Mouse (Mus musculus) lung, embryonic 16.5 days (tissue): Measurements from ENCODE around the gene Elmo1. TPM values are rescaled to one million over a fixed set of nuclear protein-coding genes. Genes with fewer than 3 reads are reported as not detected.

Experiments used
- ATAC-seq: fragments of 200-750 bp; cut with Nextera tagmentation; 2 replicates; pipeline ENCODE4 v1.8.0; 2017; ENCODE audit warnings: low read depth, mild to moderate bottlenecking, moderate library complexity
- H3K27ac ChIP-seq: fragments of 300-500 bp; sonication (generic); 2 replicates; pipeline ENCODE4 v1.5.1; 2014; ENCODE audit warnings: mild to moderate bottlenecking, control low read depth, low read length
- H3K27me3 ChIP-seq: fragments of 300-500 bp; sonication (generic); 2 replicates; pipeline ENCODE4 v1.6.1; 2014; ENCODE audit warnings: low read depth, low read length, mixed read lengths; ENCODE audit not compliant: control insufficient read depth, insufficient read depth
- H3K36me3 ChIP-seq: fragments of 300-500 bp; sonication (generic); 2 replicates; pipeline ENCODE4 v1.6.1; 2014; ENCODE audit warnings: low read length; ENCODE audit not compliant: control insufficient read depth, insufficient read depth
- H3K4me1 ChIP-seq: fragments of 300-500 bp; sonication (generic); replicated peaks from 2 replicates; pipeline ENCODE4 v1.6.1; 2014; ENCODE audit warnings: low read length, mixed read lengths; ENCODE audit not compliant: control insufficient read depth, insufficient read depth
- H3K4me2 ChIP-seq: fragments of 300-500 bp; sonication (generic); 2 replicates; pipeline ENCODE4 v1.6.1; 2014; ENCODE audit warnings: low read depth, low read length, control low read depth
- H3K4me3 ChIP-seq: fragments of 300-500 bp; sonication (generic); 2 replicates; pipeline ENCODE4 v1.5.1; 2014; ENCODE audit warnings: mild to moderate bottlenecking, low read length, control low read depth
- H3K9ac ChIP-seq: fragments of 300-500 bp; sonication (generic); 2 replicates; pipeline ENCODE4 v1.6.1; 2014; ENCODE audit warnings: low read length, control low read depth
- H3K9me3 ChIP-seq: fragments of 300-500 bp; sonication (generic); 2 replicates; pipeline ENCODE4 v1.6.1; 2016; ENCODE audit warnings: low read length; ENCODE audit not compliant: control insufficient read depth
- WGBS: fragments of 180-500 bp; shearing (Covaris S2); extraction: QIAGEN DNeasy Blood & Tissue Kit; methylation state at CpG from one replicate; pipeline ENCODE4 v1.1.7; 2014; 5-methylcytosine and 5-hydroxymethylcytosine counted together
- polyA plus RNA-seq: library from polyadenylated mRNA; unstranded; fragments of >200 nt; fragmentation: Nextera tagmentation; extraction: Ambion mirVana; gene quantifications from 2 replicates; pipeline ENCODE4 v1.2.1, GENCODE M21; 2015

The Elmo1 gene
- polyA plus RNA-seq, 1 experiment from 2014 or later, result 44.3 TPM

GRCm38 (mm10) chr13:20342881-20343280 lies 252.5 kb downstream of the Elmo1 start:
- H3K9ac ChIP-seq, result no peak overlapping the region
- ATAC-seq, result no peak
- no peaks in the 10 kb centered on the region for H3K4me1 ChIP-seq
- no peaks in the 10 kb centered on the region for H3K27me3 ChIP-seq
- H3K4me3 ChIP-seq, result no peak overlapping the region
- peaks cover 6% of the 10 kb centered on the region; the same call in 1 of the 2 replicates for H3K36me3 ChIP-seq
- H3K9me3 ChIP-seq, result no peaks in the 10 kb centered on the region
- no peak overlapping the region for H3K4me2 ChIP-seq
- 89% methylated on average over 3 of the region's 3 CpGs for WGBS
- H3K27ac ChIP-seq, result no peak overlapping the region

DNA sequence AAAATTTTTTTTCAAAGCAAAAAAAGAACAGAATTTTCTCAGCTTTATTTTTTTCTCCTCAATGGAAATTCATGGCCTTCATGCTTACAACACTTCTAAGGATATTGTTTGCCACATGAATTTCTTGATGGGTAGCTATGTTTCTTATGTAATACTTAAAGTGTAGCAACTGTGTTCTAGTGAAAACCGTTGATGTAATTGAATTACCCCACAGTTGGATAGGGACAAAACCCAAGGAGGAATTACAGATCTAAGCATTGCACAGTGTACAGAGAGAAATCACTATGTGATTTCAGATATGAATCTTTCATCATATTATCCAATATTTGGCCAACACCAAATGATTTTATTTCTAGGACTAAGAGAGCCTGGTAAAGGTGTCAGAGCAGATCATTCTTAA lies 259.4 kb downstream of the Elmo1 start:
- Histone ChIP-seq H3K9me3 (no peaks in the 10 kb centered on the region), H3K9ac (no peak overlapping the region), H3K4me1 (no peaks in the 10 kb centered on the region), H3K4me3 (no peak overlapping the region), H3K36me3 (no peaks in the 10 kb centered on the region), H3K4me2 (no peak overlapping the region), H3K27me3 (no peaks in the 10 kb centered on the region), H3K27ac (no peak overlapping the region)
- ATAC-seq, result no peak
- 86% methylated on average over 1 of the region's 1 CpGs for WGBS

- Histone ChIP-seq H3K9me3 (no peaks in the 10 kb centered on the region), H3K4me1 (no peaks in the 10 kb centered on the region), H3K27ac (no peak overlapping the region), H3K9ac (no peak overlapping the region), H3K27me3 (no peaks in the 10 kb centered on the region), H3K36me3 (no peaks in the 10 kb centered on the region), H3K4me2 (no peak overlapping the region), H3K4me3 (no peak overlapping the region)
- 98% methylated on average over 2 of the region's 2 CpGs for WGBS
- ATAC-seq, result no peak
These were observed 262.2 kb downstream of the Elmo1 start for GRCm38 (mm10) chr13:20352631-20353030.

- Histone ChIP-seq H3K4me3 (no peak overlapping the region), H3K27ac (no peak overlapping the region), H3K9me3 (no peaks in the 10 kb centered on the region), H3K4me1 (no peaks in the 10 kb centered on the region), H3K4me2 (no peak overlapping the region), H3K27me3 (no peaks in the 10 kb centered on the region), H3K9ac (no peak overlapping the region), H3K36me3 (no peaks in the 10 kb centered on the region)
- 37% methylated on average over 10 of the region's 10 CpGs for WGBS
- no peak for ATAC-seq
These were observed 263.6 kb downstream of the Elmo1 start for GRCm38 (mm10) chr13:20353862-20354603.

- Histone ChIP-seq H3K4me2 (no peak overlapping the region), H3K36me3 (no peaks in the 10 kb centered on the region), H3K9me3 (peaks cover under 1% of the 10 kb centered on the region), H3K9ac (no peak overlapping the region), H3K27me3 (no peaks in the 10 kb centered on the region), H3K27ac (no peak overlapping the region), H3K4me3 (no peak overlapping the region), H3K4me1 (no peaks in the 10 kb centered on the region)
- no peak for ATAC-seq
- 75% methylated on average over 5 of the region's 5 CpGs for WGBS
These were observed 264.2 kb downstream of the Elmo1 start for GRCm38 (mm10) chr13:20354604-20354999.

DNA sequence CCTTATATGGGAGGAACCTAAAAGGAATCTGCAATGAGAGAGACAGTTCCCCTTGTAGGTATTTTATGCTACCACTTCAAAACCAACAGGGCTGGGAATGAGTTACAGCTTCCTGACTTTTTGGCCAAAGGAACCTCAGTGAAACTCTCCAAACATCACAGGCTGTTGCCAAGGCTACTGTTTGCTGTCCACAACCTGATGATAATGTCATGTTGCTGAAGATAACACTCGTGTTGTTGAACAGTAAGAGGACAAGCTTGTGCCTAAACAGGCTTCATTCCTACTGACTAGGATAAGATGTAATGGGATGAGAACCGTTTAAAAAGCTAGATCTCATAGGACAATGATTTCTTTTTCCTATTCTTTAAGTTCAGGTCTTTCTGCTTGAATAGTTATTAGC lies 272.1 kb downstream of the Elmo1 start:
- no peak overlapping the region for H3K4me3 ChIP-seq

DNA sequence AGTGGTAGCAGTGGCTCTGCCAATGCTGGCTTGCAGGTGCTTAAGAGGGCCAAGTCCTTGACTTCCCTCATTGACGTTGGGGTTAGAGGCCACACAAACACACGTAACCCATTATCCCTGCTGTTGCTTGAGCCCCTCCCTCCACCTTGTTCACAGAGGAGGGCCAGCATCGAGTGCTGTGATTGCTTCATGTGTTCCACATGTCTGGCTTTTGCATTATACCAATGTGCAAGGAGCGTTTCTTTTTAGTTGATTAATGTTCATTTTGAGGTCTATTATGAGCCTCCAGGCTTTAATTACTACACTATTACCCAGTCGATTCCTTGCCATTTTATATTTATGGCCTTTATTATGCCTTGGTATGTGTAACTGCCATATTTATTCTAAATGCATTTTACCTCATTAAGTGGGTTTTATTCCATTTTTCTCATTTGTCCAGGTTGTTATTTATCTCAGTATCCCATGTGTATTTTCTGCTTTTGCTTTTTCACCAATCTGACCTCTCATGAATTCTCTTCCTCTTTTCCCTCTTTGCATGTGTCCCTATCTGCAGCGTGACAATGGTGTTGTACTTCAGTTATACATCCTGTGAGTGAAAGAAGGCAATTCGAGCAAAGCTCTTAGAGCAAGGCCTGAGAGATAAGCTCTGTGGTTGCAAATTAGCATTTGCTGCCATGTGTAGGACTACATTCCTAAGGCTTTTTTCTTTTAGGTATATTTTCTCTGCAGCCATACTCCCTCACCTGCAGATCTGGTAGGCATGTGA lies 275.6 kb downstream of the Elmo1 start:
- Histone ChIP-seq H3K27me3 (no peaks in the 10 kb centered on the region), H3K27ac (no peak overlapping the region), H3K36me3 (no peaks in the 10 kb centered on the region), H3K4me3 (no peak overlapping the region), H3K9ac (no peak overlapping the region), H3K4me1 (no peaks in the 10 kb centered on the region), H3K9me3 (no peaks in the 10 kb centered on the region), H3K4me2 (no peak overlapping the region)
- 59% methylated on average over 7 of the region's 7 CpGs for WGBS
- no peak for ATAC-seq

More for the DNA sequence above, 272.1 kb downstream of the Elmo1 start:
- no peaks in the 10 kb centered on the region for H3K4me1 ChIP-seq
- no peak overlapping the region for H3K4me2 ChIP-seq
- H3K36me3 ChIP-seq, result peaks cover 8% of the 10 kb centered on the region
- H3K27ac ChIP-seq, result no peak overlapping the region
- ATAC-seq, result no peak
- no peak overlapping the region for H3K9ac ChIP-seq
- H3K9me3 ChIP-seq, result peaks cover 11% of the 10 kb centered on the region
- 44% methylated on average over 2 of the region's 2 CpGs for WGBS
- H3K27me3 ChIP-seq, result no peaks in the 10 kb centered on the region

- H3K9me3 ChIP-seq, result no peaks in the 10 kb centered on the region
- no peak overlapping the region for H3K4me3 ChIP-seq
- no peak for ATAC-seq
- WGBS, result 92% methylated on average over 5 of the region's 5 CpGs
- no peak overlapping the region for H3K27ac ChIP-seq
- H3K4me2 ChIP-seq, result no peak overlapping the region
- H3K27me3 ChIP-seq, result no peaks in the 10 kb centered on the region
- H3K9ac ChIP-seq, result no peak overlapping the region
- no peaks in the 10 kb centered on the region for H3K36me3 ChIP-seq
- H3K4me1 ChIP-seq, result peaks cover 8% of the 10 kb centered on the region; the same call in 1 of the 2 replicates
These were observed 279.8 kb downstream of the Elmo1 start for GRCm38 (mm10) chr13:20370036-20370802.

GRCm38 (mm10) chr13:20371501-20371900 lies 281.1 kb downstream of the Elmo1 start:
- Histone ChIP-seq H3K4me3 (no peak overlapping the region), H3K4me1 (peaks cover 8% of the 10 kb centered on the region; the same call in 1 of the 2 replicates), H3K36me3 (no peaks in the 10 kb centered on the region), H3K9ac (no peak overlapping the region), H3K4me2 (no peak overlapping the region), H3K27me3 (no peaks in the 10 kb centered on the region), H3K27ac (no peak overlapping the region), H3K9me3 (no peaks in the 10 kb centered on the region)
- WGBS, result 51% methylated on average over 6 of the region's 6 CpGs
- no peak for ATAC-seq
